Mouse (Mus musculus): ENCODE data around the gene Alg6.

DNA sequence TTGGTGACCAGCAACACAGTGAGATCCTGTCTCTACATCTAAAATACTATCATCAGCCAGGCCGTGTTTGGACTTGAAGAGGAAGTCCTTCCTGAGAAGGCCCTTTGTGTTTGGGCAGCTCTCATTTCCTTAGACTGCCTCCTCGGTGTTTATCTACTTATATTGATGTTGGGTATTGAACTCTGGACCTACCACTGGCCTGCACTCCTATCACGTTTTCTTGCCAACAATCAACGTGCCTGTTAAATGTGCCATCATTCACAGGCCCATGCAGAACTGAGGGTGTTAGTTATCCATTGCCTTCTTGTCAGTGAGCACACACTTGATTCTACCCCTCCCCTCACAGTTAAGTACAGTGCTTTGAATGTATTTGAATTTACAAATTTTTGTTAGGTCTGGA lies 2.4 kb downstream of the Alg6 start:
- no peak for TF ChIP-seq POLR2A (IDR thresholded peaks at IDR 0.05; ENCODE audit: low read depth, low read length)
- no peak for TF ChIP-seq CTCF (IDR thresholded peaks at IDR 0.05; ENCODE audit: extremely low read depth, insufficient read length, insufficient replicate concordance, low read depth, low read length)

Measured in small intestine, adult 2 months (tissue).